Mouse (Mus musculus) cerebellum, adult 2 months (tissue): ENCODE measurements at regions not wholly inside any gene's neighbourhood (a gene's known extent, or its start where the extent isn't known, plus 50 kb on each side); places are given as distances from the start of the nearest gene placed in this dataset.

Source experiments
- CTCF ChIP-seq: fragments of 200-500 bp; IDR thresholded peaks from 2 replicates; pipeline ENCODE4 v1.5.1; 2011; ENCODE audit warnings: low read depth, mild to moderate bottlenecking, control low read depth, low read length, moderate library complexity, borderline replicate concordance; ENCODE audit not compliant: insufficient read depth
- POLR2A ChIP-seq: fragments of 200-500 bp; IDR thresholded peaks from 2 replicates; pipeline ENCODE4 v1.6.1; 2011; ENCODE audit warnings: low read length, control low read depth, borderline replicate concordance; ENCODE audit not compliant: insufficient read depth

GRCm38 (mm10) chr10:44776175-44776574, 247.9 kb upstream of the Prdm1 start:
- TF ChIP-seq CTCF (no peak), POLR2A (no peak)
